Mouse (Mus musculus) thymus, postnatal 25 days (tissue): Measurements from ENCODE around the gene Sephs1.

Source experiments
- DNase-seq: peaks from one replicate; pipeline ENCODE4 v3.0.0; 2022

Gene Sephs1

DNA sequence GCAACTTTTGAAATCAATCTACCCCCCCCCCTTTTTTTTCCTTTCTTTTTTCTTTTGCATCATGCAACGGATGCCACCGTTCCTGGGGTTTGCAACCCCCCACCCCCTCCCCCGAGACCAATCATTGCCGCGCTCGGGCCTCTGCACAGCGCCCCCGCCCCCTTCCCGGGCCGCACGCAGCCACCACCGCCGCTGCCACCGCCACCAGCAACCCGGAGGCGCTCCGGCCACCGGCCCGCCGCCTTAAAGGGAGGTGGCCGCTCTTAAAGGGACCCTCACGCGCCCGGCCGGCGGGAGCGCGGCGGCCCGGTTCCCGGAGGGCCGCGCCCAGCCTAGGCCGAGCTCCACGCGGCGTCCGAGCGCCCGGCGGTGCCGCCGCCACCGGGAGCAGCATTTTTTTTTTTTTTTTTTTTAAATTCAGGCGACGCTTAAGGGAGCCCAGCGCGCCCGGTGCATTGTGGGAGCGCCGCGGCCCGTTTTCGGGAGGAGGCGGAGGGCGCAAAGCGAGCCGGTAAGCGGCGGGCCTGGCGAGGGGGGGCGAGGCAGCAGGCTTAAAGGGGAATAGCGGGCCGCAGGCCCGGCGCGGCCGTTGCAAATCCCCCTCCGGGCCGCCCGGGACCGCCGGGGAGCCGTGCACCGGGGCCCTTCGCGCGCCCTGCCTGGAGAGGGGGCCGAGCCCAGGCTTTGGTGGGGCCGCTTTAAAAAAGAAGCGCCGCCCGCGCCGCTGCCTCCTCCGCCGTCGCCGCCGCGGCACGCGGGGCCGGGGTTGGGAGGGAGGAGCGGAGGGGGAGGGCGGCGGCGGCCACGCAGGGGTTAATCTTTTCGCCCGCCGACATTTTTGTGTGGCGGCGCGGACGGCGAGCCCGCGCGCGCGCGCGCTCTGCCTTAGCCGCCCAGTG lies at the start of gene Sephs1:
Gene Sephs1 (plus strand): TSS at position 215 of the 899 bp plus-strand sequence.
- DNase-seq = peak; percentile 82

DNA sequence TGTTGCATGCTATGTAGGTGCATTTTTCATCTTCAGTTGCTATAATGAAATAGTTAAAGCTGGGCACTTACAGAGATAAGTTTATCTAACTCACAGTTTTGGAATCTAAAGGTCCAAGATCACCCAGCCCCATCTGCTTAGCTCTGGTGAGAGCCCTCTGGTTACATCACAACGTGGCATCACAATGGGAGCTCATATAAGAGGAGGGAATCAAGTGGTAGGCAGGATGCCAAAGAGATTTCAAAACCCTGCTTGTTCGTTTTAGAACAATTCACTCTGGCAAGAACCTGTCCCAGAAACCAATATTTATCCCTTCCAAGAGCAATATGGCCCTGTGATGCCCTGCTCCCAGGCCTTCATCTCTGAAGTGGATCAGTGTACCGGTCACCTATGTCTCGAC lies 49.2 kb upstream of the Sephs1 start:
- no peak for DNase-seq

DNA sequence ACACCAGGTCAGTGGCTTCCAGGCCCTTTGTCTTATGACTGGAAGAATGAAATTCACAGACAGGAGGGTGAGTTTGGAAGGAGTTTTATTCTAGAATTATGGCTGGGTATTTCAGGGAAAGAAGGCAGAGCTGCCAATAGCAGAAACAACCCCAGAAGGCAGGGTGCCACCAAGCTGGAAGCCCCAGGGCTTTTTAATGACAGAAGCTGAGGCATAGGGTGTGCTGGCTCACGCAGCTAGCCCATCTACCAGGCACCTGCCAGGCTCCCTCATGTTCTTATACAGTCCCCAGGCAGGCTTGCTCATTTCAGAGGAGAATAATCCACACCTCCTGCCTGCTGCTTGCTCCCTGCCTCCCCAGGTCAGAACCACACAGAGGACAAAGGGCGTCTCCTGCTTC lies 31.9 kb upstream of the Sephs1 start:
- no peak for DNase-seq

DNA sequence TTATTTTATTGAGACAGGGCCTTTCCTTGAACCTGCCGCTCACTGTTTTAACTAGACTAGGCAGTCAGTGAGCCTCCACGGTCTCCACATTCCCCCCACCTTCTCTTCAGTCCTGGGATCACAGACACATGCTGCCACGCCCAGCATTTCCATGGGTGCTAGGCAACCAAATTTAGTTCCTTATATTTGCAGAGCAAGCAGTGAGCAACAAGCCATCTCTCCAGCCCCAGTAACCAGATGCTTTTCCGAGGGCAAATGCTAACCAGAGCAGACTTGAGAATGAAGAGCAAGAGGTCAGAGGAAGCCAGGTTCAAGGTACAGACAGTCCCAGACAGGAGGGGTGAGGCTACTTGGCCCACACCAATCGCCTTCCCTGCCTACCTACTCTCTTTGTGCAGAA lies 24.2 kb upstream of the Sephs1 start:
- DNase-seq = no peak

DNA sequence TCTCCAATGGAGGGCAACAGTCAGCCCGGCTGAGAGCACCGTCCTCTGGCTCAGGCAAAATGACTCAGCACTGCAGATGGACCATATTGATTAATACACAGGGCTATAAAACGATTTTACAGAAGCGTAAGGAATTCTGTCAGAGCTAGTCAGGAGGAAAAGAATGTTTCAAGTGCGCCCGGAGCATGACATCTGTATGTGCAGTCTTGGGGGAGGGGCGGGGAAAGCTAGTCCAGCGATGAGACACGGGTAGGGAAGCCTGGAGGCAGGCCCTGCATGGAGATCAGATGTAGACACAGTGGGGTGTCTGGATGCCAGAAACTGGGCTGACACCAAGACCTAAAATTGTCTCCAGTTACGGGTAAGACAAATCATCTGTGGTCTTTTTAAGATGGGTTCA lies 23.2 kb upstream of the Sephs1 start:
- DNase-seq = no peak

DNA sequence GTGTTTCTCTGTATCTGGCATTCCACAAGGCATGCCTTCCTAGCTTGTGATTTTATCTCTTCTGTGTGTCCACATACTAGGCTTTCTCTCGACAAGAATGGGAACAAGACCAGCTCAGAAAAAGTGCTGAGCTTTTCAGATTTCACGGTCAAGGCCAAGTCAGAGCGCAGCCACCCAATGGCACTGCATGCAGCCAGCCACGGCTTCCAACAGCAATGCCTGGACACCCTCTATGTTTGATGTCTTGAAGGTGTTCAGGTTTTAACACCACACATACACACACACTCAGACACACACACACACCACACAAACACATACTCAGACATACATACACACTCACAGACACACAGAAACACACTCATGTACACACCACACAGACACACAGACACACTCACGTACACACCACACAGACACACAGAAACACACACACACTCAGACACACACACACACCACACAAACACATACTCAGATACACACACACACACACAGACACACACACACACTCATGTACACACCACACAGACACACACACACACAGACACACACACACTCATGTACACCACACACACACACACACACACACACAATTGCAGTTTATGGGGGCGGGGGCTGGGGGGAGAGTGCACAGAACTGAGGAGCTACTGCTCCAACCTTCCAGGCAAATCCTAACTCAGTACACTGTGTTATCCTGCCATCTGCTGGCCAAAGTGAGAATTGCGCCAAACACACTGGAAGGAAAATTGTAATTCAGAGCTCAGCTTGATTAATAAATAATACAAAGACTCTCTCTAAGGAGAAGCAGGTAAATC lies 17.2 kb upstream of the Sephs1 start:
- peak; percentile 66 for DNase-seq

DNA sequence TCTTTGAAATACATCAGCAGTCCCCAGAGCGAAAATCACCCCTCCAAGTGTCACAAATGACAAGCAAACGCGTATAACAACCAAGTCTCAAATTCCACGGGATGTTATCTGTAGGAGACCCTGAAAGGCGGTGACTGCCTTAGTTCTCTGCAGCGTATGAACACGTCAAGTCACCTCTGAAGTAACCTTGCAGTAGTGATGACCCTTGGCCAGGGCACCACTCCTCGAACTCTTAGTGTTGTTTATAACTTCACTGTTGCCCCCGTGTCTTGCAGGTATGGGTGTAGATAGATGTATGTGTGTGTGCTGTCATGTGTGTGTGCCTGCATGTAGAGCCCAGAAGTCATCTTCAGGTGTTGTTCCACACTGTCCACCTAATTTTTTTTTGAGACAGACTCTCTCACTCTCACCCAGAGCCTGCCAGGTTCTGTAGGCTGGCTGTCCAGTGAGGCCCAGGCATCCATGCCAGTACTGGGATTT lies 16.5 kb upstream of the Sephs1 start:
- DNase-seq = no peak

DNA sequence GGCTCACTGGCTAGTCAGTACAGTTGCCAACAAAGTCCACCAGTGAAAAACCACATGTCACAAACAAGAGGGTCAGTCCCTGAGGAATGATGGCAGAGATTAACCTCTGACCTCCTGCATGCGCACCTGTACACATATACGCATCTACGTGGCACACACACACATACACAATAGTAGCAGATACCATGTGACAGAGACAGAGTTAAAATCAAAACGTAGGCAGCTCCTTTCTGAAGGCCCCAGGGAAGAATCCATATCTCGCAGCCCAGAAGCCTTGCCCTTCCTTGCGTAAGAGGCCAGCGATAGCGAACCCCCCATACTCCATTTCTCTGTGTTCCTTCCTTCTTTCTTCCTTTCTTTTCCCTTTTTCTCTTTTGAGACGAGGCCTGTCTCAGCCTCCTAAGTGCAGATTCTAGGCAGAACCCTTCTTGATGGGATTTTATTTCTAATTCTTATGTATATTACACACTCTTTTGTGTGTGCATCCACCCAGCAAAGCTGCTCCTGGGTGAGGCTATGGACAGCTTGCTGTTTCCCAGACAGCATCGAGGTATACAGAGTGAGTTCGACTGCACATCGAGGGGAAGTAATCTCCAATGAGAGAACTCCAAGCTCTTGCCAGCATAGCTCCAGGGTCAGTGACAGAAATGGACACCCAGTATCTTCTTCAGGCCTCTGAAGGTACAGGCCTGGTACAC lies 13.2 kb upstream of the Sephs1 start:
- no peak for DNase-seq

DNA sequence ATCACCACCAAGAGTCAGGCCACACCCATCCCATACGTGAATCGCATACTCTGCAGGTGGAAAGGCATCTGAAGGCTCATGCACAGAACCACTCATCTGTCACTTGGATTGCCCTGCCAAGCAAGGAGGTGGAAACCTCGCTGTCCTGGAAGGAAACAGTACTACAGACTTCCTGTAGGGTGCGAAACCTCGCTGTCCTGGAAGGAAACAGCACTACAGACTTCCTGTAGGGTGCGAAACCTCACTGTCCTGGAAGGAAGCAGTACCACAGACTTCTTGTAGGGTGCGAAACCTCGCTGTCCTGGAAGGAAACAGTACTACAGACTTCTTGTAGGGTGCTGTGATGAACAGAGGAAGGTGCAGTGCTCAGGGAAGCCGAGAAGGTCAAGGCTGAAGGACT lies 8.6 kb upstream of the Sephs1 start:
- peak; percentile 3 for DNase-seq

DNA sequence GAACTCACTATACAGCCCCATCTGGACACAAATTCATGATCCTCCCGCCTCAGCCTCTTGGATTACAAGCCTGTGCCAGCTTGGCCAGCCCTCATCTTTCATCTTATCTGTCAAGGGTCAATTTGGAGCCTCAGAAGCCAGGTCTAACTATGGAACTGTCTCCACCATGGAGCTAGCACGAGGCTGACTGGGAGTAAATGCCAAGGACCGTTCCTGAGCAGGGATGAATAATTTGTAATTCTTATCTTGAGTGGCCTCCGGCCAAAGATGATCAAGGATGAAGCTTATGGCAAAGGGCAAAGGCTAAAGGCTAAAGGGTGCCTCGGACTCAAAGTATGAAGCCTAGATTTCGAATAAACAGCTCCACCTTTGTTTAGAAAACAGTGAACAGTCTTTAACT lies 8.0 kb upstream of the Sephs1 start:
- no peak for DNase-seq

DNA sequence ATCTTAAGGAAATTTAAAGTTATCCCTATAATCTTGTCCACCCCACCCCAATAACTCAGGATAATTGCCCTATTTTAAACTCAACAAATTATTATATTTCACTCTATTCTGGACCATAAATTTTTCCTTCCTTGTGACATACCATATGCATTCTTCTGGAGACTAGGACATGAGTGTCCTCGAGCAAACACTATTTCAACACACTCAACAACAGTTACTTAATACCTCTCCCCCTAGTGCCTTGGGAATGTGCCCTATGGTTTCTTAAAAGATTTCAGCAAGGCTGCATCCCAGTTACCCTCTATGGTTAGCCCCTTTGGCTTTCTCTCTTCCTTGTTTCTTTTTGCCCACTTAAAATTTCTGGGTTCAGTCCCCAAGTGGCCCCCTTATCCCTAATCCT lies 6.3 kb upstream of the Sephs1 start:
- DNase-seq = no peak

DNA sequence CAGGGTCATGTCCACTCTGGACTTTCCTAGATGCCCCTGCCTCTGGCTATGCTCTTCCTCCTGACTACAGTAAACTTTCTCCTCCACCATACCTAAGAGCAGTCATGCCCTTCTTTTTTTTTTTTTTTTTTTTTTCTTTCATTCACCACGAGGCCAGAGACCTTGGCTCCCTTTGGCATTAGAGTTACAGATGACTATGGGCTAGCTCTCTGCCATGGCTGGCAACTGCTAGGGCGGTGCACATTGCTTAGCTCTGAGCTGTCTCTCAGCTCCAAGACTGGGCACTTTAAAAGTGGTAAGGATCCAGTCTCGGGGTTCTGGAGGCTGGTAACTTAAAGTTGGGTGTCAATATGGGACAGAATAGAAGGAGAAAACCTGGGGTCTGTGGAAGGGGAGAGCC lies 5.2 kb upstream of the Sephs1 start:
- no peak for DNase-seq

DNA sequence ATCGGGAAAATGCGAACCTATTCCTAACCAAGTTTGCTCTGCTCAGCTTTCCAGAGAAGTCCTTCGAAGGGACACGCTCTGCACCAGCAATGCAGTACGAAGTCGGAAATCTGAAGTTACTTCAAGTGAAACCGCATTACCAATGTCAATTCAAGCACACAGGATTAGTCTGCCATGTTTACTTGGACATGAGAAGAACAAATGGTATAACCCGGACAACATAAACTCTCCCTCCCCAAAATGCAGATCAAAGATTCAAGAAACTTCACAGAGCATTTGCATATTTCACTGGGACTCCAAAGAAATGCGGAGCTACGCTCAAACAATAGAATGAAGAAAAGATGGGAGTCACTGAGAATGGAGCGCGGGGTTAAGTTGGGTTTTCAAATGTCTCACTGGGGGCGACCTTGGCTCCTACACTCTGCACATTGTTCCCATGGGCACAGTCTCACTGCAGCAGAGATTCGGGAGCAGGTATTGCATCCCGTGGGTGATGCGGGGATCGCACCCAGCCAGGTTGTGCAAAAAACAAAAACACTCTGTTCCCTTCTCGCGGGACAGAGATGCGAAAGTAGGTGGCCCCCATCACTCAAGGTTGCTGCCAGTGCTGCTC lies 521 bp upstream of the Sephs1 start:
- no peak for DNase-seq

DNA sequence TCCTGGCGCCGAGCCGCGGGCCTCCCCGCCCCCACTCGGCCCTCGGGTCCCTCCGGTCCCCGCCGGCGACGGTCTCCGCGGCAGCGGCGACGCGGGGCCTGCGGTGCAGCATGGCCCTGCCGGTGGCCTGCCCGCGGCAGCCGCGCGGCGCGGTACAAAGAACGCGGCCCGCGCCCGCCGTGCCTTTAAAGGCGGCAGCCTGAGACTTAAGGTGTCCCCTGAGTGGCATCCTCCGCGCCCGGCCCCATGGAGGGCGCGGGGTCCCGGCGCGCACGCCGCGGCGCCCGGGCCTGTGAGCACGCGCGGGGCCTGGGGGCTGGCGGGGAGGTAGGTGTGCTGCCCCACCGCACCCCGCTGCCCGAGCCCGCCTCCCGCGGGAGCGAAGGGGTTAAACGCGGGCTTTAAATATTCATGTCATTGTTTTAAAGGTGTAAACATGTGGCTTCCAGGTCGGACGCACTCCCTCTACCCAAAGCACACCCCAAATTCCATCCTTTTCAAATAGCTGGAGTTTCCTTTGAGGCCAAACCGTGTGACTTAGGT lies 956 bp downstream of the Sephs1 start:
- peak; percentile 68 for DNase-seq

DNA sequence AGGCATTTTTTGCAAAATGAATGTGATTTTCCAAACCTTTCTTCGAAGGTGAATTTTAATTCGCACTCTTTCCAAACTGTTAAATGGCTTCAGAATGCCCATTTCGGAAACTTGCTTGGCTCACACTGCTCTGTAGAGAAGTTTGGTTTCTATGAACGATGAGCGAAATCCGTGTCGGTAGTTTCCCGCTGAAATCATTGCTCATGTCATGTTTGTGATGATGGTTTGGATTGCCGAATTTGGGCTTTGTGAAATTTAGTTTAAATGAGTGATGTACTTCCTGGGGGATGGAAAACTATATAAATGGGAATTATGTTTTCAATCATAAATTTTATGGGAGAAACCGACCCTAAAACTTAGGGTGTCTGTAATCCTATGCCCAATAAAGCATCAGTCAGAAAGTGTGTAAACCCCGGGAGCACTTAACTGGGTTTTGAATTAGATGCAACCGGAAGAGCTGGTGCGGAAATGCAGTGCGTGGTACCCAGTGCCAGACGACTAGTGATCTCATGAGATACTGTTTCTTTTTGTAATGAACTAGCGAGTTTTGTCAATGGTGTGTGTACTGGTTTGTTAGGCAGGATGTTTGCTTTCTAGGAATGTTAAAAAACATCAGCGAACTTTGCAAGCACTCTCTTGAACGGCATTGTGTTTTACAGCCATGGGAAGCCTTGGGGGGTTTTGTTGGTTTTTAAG lies 1.8 kb downstream of the Sephs1 start:
- peak; percentile 25 for DNase-seq

DNA sequence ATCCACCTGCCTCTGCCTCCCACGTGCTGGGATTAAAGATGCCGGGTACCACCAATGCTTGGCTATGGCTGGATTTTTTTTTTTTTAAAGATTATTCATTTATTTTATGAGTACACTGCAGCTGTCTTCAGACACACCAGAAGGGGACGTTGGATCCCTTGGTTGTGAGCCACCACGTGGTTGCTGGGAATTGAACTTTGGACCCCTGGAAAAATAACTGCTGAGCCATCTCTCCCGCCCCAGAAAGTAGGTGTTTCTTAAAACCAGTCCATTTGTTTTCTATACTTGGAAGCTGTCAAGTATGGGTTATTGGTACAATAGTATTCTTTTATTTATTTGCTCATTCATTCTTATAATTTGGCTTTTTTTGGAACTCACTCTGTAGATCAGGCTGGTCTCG lies 5.5 kb downstream of the Sephs1 start:
- no peak for DNase-seq

DNA sequence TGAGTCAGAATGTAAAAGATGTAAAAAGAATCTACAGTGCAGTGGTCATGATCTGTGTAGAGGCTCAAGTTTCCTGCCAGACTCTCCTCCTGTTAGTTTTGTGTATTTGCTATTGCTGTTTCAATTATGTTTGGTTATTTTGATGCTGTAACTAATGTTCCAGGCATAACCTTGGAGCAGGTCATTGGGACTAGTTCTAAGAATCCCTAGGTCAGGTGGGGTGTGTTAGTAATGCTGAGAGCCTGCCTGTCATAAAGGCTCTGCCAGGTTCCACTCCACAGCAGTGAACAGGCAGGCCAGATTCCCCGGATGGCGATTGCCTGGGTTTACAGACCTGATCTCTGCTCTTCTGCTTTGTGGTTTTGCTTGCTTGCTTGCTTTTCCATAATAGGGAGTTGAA lies 14.2 kb downstream of the Sephs1 start:
- no peak for DNase-seq

DNA sequence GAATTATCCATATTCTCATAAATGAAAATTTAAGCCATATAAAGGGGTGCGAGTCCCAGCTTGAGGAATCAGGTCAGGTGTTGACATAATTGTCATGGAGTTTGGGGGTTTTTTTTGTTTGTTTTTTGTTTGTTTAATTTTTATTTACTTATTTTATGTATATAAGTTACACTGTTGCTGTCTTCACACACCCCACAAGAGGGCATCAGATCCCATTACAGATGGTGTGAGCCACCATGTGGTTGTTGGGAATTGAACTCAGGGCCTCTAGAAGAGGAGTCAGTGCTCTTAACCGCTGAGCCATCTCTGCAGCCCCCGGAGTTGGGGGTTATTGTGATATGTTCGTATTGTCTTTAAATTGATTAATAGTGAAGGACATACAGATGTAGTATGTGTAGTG lies 15.6 kb downstream of the Sephs1 start:
- DNase-seq = no peak

DNA sequence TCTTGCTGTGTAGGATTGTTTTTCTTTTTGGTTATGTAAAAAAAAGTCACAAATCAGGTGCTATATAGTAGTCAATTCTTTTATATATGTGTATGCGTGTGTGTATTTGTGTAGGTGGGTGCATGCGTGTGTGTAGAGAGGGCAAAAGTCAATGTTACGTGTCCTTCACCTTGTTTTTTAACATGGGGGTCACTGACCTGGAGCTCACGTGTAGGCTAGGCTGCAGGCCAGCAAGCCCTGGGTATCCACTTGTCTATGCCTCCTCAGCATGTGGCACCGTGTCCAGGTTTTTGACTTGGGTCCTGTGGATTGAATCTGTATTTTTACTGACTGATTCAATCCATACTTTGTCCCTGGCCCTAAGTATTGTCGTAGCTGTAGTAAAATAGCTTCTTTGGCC lies 19.3 kb downstream of the Sephs1 start:
- no peak for DNase-seq

DNA sequence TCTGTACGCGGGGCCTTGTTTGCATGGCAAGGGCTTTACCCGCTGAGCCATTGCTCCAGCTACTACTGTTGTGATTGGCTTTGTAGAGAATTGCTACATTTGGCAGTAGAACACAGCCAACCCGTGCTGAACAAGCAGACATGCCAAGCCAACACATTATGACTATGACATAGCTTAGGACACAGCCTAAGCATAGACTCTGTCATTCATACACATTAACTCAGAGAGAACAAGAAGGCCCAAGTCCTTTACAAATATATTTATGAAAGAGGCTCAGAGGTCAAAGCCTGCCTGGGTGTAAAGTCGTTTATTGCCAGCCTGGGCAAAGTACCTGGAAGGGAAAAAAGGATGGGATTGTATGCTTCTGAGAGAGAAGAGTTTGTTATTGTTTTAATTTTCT lies 21.0 kb downstream of the Sephs1 start:
- no peak for DNase-seq

DNA sequence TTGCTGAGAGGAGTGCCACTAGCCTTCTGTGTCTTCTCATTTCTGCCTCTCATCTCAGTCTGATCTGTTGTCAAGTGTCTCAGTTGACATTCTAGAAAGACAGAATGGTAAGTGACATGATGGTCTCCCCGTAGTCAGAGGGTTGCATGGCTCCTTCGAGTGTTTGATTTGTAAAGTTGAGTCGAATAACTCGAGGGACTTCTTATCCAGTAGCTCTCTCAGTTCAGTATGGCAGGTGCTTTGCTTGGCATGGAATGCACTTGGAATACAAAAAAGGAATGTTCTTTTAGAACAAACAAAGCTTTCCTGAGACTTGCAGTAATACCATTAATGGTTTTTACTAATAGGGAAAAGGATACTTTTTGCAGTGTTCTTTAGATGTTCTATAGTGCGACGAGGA lies 25.8 kb downstream of the Sephs1 start:
- DNase-seq = no peak

DNA sequence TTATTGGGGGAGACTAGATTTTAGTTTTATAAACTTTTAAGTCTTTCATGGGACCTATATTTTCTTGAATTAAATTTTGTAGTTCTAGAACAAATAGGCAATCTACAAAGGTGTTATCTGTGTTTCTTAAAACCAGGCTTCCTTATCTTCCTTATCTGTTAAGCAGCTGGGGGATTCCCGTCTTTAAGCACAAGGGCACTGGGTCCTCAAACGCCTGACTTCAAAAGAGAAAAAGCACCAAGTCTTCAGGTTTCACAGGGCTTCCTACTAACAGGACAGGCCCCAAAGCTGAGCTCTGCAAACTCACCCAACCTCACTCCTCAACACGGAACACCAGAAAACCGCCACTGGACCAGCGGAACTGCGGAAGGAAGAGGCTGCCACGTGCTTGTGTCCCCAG lies 26.6 kb downstream of the Sephs1 start:
- DNase-seq = no peak
